Mouse (Mus musculus) kidney, adult 9 months (tissue): ENCODE data around the gene Pros1.

ENCODE experiments used
- DNase-seq: peaks from one replicate; pipeline ENCODE4 v3.0.0; 2022

The Pros1 gene

GRCm38 (mm10) chr16:62854191-62855068 is at the start of gene Pros1:
TSS of gene Pros1 (plus strand) at chr16:62854307.
- DNase-seq = peak; percentile 46

GRCm38 (mm10) chr16:62804621-62805020 is 49.5 kb upstream of the Pros1 start:
- DNase-seq = no peak

DNA sequence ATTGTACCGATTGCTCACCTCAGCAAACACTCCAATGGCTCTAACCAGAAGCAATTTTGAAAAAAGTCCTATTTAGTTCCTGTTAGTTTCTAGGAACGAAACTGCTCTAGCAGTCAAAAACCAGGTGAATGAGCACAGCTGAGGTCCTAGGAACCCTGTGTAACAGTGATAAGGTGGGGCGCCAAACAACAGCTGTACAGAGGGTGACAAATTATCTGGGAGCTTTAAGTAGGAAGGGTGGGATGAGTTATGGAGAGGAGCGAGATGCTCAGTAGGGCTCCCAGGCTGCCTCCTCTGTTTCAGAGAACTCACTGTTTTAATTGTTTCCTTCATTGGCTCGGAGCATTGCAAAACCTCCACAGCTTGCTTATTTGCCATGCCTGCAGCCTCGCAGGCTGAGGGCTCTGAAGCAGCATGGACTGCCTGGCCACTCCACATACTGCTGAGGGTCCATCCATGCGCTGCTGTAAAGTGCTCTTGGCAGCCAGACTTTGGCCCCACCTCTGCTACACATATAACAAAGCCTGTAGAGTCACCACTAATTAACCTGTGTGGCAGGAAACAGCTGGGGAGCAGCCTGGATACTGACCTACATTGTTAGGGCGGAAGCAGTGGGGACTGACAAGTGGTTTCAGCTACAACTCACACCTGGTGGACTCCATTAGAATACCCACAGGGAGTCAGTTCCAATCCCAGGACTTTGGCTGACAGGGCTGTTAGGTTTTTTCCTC is 46.7 kb upstream of the Pros1 start:
- no peak for DNase-seq

DNA sequence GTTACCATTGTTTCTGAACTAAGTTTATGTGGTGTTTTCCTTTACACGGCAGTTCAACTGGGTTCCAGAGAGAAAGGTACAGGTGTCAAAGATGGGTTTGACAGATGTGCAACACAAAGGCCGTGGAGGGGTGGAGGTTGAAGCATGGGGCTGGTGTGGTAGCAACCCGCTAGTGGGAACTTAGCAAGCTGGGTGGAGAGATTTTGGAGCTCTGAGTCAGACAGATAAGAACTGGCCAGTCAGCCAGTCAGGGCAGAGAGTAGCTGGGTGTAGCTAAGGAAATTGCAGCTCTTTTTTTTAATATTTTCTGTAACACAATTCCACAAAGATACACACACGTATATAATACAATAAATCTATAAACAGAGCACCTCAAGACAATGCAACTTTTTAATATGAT is 43.3 kb upstream of the Pros1 start:
- DNase-seq = no peak

GRCm38 (mm10) chr16:62813790-62814189 is 40.3 kb upstream of the Pros1 start:
- no peak for DNase-seq

GRCm38 (mm10) chr16:62814491-62814890 is 39.6 kb upstream of the Pros1 start, which contains the start of gene Stx19:
TSS of gene Stx19 (plus strand) at chr16:62814676.
- DNase-seq = no peak

DNA sequence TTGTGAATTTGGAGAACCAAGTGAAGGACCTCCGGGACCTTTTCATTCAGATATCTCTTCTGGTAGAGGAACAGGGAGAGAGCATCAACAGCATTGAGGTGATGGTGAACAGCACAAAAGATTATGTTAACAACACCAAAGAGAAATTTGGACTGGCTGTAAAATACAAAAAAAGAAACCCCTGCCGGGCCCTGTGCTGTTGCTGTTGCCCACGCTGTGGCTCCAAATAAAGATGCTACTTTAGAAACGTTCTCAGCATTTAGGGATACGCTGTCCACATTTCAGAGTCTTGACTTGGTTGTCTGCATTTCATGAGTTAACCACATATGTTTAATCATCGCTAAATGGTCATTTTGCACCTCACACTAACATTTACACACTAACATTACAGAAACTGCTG is 31.6 kb upstream of the Pros1 start:
- no peak for DNase-seq

GRCm38 (mm10) chr16:62826156-62827001 is 27.7 kb upstream of the Pros1 start:
- DNase-seq = peak; percentile 21

DNA sequence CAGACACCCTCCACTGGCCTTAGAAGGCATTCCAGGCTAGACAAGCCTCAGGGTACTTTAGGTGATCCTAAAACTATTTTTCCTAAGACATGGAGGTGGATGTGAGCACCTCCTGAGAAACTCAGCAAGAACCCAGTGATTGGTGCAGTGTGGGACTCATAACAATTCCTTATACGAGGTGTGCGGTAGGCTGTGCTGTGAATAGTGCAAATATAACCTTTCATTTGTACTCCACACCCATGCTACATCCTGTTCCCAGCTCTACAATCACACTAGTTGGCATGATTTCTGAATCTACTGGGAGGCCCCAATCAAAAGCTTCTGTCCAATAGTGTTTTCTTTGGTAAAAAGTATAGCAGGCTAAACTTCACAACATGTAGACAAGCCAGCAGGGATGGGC is 22.1 kb upstream of the Pros1 start:
- DNase-seq = no peak

DNA sequence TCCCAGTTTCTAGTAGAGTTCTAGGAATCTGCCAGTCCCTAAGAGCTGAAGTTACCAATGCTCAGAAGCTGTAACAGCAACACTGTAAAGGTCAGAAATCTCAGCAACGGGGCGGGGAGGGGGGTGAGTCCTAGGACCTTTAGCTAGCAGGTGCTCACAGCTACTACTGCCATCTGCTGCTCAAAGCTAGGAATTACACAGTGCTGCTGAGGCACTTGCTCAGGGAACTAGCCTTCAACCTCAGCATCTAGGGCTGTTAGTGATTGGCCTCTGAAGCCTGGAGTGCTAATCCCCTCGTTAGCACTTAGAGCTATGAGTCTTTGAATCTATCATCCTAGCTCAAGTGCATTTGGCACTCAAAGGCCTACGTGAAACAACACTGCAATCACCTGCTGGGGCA is 21.6 kb upstream of the Pros1 start:
- peak; percentile 54 for DNase-seq

GRCm38 (mm10) chr16:62834016-62834735 is 19.9 kb upstream of the Pros1 start:
- DNase-seq = no peak

DNA sequence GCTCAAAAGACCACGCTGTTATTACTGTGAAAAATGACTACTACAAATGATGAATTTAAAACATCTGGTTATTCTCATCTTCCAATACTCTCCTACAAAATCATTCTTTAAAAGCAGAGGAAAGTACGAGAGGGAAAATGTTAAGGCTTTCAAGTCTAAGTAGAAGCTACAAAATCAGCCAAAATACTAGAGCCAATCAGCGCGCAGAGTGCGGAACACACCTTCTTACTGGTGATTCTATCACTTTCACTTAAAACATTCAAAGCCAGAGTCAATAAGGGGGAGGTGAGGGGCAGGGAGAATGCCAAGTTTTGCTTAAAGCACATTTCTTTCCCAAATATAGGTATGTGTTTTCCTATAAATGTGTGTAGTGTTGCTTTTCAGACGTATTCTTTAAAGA is 8.8 kb upstream of the Pros1 start:
- no peak for DNase-seq

GRCm38 (mm10) chr16:62846498-62847312 is 7.4 kb upstream of the Pros1 start, which contains the start of gene Arl13b:
TSS of gene Arl13b (minus strand) at chr16:62847040.
- peak; percentile 98 for DNase-seq

GRCm38 (mm10) chr16:62852464-62853252 is 1.4 kb upstream of the Pros1 start:
- no peak for DNase-seq

GRCm38 (mm10) chr16:62853611-62854126 is 438 bp upstream of the Pros1 start:
- no peak for DNase-seq

DNA sequence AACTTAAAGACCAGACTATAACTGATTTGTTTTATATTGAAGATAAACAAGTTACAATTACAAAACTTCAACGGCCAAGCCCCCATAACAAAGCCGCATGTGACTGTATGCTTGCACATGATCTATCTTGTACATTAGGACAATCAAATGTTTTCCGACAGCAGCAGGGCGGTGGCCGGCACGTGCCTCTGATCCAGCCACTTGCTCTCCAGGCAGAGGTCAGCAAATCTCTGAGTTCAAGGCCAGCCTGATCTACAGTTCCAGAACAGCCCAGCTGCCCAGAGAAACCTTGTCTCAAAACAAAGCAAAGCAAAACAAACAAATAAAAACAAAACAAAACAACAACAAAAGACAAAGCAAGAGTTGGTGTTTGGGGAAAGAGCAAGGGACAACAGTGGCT is 1.3 kb downstream of the Pros1 start:
- DNase-seq = no peak

GRCm38 (mm10) chr16:62856273-62856672 is 2.2 kb downstream of the Pros1 start:
- no peak for DNase-seq

GRCm38 (mm10) chr16:62857498-62857897 is 3.4 kb downstream of the Pros1 start:
- no peak for DNase-seq

- DNase-seq = peak; percentile 27
Observed at GRCm38 (mm10) chr16:62858018-62858417, 3.9 kb downstream of the Pros1 start.

DNA sequence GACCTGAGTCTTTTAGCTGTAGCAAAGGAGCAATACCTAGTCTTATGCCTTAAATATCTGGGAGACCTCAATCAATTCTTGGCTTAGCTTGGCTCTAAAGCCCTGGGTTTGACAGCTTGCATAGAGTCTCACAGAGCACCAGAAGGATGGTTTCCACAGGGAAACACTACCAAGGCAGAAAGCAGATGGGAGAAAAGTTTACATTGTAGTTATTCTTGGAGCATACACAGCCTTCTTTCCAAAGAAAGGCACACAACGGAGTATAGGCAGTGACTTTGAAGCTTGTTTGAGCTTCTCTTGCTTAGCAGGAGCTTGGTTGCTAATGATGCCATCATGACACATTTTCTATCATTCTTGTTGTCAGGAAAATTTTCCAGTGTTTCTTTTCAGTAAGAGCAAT is 6.0 kb downstream of the Pros1 start:
- DNase-seq = no peak
